Comparison of ENCODE assay signal across 21 mouse cellular contexts in the genomic region with DNA sequence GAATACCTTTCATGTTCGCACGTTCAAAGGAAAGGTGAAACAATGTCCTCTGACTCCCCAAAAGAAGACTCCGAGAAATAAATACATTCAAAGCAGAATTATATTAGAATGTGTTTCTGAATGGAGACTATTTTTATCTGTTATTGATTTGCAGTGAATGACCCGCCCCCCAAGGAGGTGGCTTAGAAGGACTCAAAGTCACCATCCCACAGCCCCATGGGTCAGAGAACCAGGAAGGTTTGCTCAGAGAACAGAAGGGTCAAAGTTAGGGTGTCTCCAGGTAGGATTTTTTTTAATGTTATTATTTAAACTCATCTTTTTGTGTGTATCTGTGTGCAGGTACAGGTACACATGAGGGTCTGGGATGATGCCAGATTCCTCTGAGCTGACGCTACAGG.
DNase-seq lines count a peak whose midpoint lies in the region; ATAC-seq and TF ChIP-seq lines count a peak whose summit lies in the region.
"Had no signal": no experiment of that assay in that cellular context is flagged by ENCODE, and none has a peak within 500 bp of the region (broad histone marks: within the 10 kb centered on the region; RNA-seq: fewer than 3 reads in every experiment).

No protein-coding gene starts in this region.

- no peak overlapping the region for H3K4me2 ChIP-seq in heart, embryonic 11.5 days
- H3K4me2 ChIP-seq in intestine, postnatal 0 days (replicated peaks; ENCODE audit: low read depth): no peak overlapping the region
- no peak overlapping the region for H3K4me2 ChIP-seq in stomach, postnatal 0 days (replicated peaks; ENCODE audit: low read depth)
- H3K4me2 ChIP-seq: embryonic facial prominence, embryonic 12.5 days; forebrain, embryonic 13.5 days had no signal

- no peaks in the 10 kb centered on the region for H3K27me3 ChIP-seq in heart, embryonic 11.5 days (ENCODE audit: control insufficient read depth, insufficient read depth, low read length)
- no peaks in the 10 kb centered on the region for H3K27me3 ChIP-seq in intestine, postnatal 0 days (replicated peaks; ENCODE audit: control insufficient read depth, insufficient read depth, low read length)
- no peaks in the 10 kb centered on the region for H3K27me3 ChIP-seq in stomach, postnatal 0 days (ENCODE audit: control insufficient read depth, insufficient read depth, low read length)
- H3K27me3 ChIP-seq: embryonic facial prominence, embryonic 12.5 days; forebrain, embryonic 13.5 days; Patski had no signal

- no peak overlapping the region for H3K4me3 ChIP-seq in heart, embryonic 11.5 days (ENCODE audit: low read depth, low read length)
- H3K4me3 ChIP-seq in intestine, postnatal 0 days (ENCODE audit: low read depth, low read length): no peak overlapping the region
- H3K4me3 ChIP-seq in stomach, postnatal 0 days (ENCODE audit: low read depth, low read length): no peak overlapping the region
- H3K4me3 ChIP-seq: embryonic facial prominence, embryonic 10.5 days; embryonic facial prominence, embryonic 12.5 days; forebrain, embryonic 13.5 days had no signal

- H3K9ac ChIP-seq in heart, embryonic 11.5 days (ENCODE audit: low read depth, low read length): no peak overlapping the region
- no peak overlapping the region for H3K9ac ChIP-seq in intestine, postnatal 0 days (ENCODE audit: low read depth, low read length)
- H3K9ac ChIP-seq in stomach, postnatal 0 days (ENCODE audit: low read length): no peak overlapping the region
- H3K9ac ChIP-seq: embryonic facial prominence, embryonic 12.5 days; forebrain, embryonic 13.5 days had no signal

- TF ChIP-seq EP300 in stomach, postnatal 0 days (optimal IDR thresholded peaks at IDR 0.05): no peak

- H3K4me1 ChIP-seq in heart, embryonic 11.5 days (ENCODE audit: control insufficient read depth, insufficient read depth, low read length): no peaks in the 10 kb centered on the region
- H3K4me1 ChIP-seq in intestine, postnatal 0 days (replicated peaks; ENCODE audit: control insufficient read depth, insufficient read depth, low read length): no peaks in the 10 kb centered on the region; the same call in 1 of the 2 replicates
- H3K4me1 ChIP-seq in stomach, postnatal 0 days (replicated peaks; ENCODE audit: control insufficient read depth, insufficient read depth): no peaks in the 10 kb centered on the region
- H3K4me1 ChIP-seq: embryonic facial prominence, embryonic 10.5 days; embryonic facial prominence, embryonic 12.5 days; forebrain, embryonic 13.5 days had no signal

- TF ChIP-seq CTCF in intestine, postnatal 0 days (IDR thresholded peaks at IDR 0.05; ENCODE audit: low read depth): no peak
- TF ChIP-seq CTCF in stomach, postnatal 0 days (IDR thresholded peaks at IDR 0.05; ENCODE audit: low read depth): no peak

- H3K36me3 ChIP-seq in heart, embryonic 11.5 days (ENCODE audit: control insufficient read depth, insufficient read depth, low read length): no peaks in the 10 kb centered on the region
- no peaks in the 10 kb centered on the region for H3K36me3 ChIP-seq in intestine, postnatal 0 days (ENCODE audit: control insufficient read depth, insufficient read depth)
- no peaks in the 10 kb centered on the region for H3K36me3 ChIP-seq in stomach, postnatal 0 days (ENCODE audit: control insufficient read depth, insufficient read depth, low read length)
- H3K36me3 ChIP-seq: embryonic facial prominence, embryonic 10.5 days; embryonic facial prominence, embryonic 12.5 days; G1E had no signal

- H3K27ac ChIP-seq in heart, embryonic 11.5 days (ENCODE audit: low read depth, low read length): no peak overlapping the region
- H3K27ac ChIP-seq in intestine, postnatal 0 days (ENCODE audit: low read depth, low read length): 0 out of 2 replicates have a peak overlapping the region, but pooled peaks have one; percentile 75
- no peak overlapping the region for H3K27ac ChIP-seq in stomach, postnatal 0 days (replicated peaks)
- H3K27ac ChIP-seq: embryonic facial prominence, embryonic 10.5 days; embryonic facial prominence, embryonic 12.5 days; forebrain, embryonic 13.5 days had no signal

- peak; percentile 17 for DNase-seq in heart, adult 11 months
- no peak for DNase-seq in stomach, postnatal 0 days (ENCODE audit: low spot score)
- DNase-seq in urinary bladder, adult 18-20 months (ENCODE audit: low spot score in 2 of 2): no peak
- DNase-seq: adrenal gland, adult 8-10 months; adrenal gland, postnatal 14 days; adrenal gland, postnatal 36 days; B cell, adult 2 months; cerebellum, adult 11-12 months; cerebellum, adult 2 months; cerebellum, adult 9-10 months; cerebellum, postnatal 25 days had no signal

- no peak for ATAC-seq in heart, embryonic 11.5 days (replicated peaks; ENCODE audit: insufficient number of reproducible peaks, low FRiP score, low TSS enrichment)
- no peak for ATAC-seq in intestine, postnatal 0 days
- no peak for ATAC-seq in stomach, postnatal 0 days (ENCODE audit: low FRiP score, low TSS enrichment)
- ATAC-seq: activated CD4-positive, CD25-positive, alpha-beta regulatory T cell, adult 4 months; CD4-positive, CD25-positive, alpha-beta regulatory T cell, adult 4 months; forebrain, embryonic 13.5 days; forebrain, embryonic 16.5 days; Patski had no signal

- H3K9me3 ChIP-seq in heart, embryonic 11.5 days (replicated peaks; ENCODE audit: control insufficient read depth, low read length): no peaks in the 10 kb centered on the region
- no peaks in the 10 kb centered on the region for H3K9me3 ChIP-seq in intestine, postnatal 0 days (ENCODE audit: control insufficient read depth)
- no peaks in the 10 kb centered on the region for H3K9me3 ChIP-seq in stomach, postnatal 0 days (ENCODE audit: control insufficient read depth, low read length)
- H3K9me3 ChIP-seq: embryonic facial prominence, embryonic 10.5 days; embryonic facial prominence, embryonic 12.5 days; forebrain, embryonic 13.5 days had no signal

- WGBS in heart, embryonic 11.5 days (ENCODE audit: insufficient replicate concordance): 87% methylated on average over 5 of the region's 5 CpGs
- 61% methylated on average over 5 of the region's 5 CpGs for WGBS in intestine, postnatal 0 days
- 87% methylated on average over 5 of the region's 5 CpGs for WGBS in stomach, postnatal 0 days
